Mouse (Mus musculus) G1E (cell line): Measurements from ENCODE around the gene Ipcef1.

Source experiments
- CTCF ChIP-seq: IDR thresholded peaks from 2 replicates; pipeline ENCODE4 v1.5.1; 2012; ENCODE audit warnings: low read depth, low read length, inconsistent platforms, mixed read lengths
- GATA1 ChIP-seq: IDR thresholded peaks from 2 replicates; pipeline ENCODE4 v1.6.1; 2012; ENCODE audit warnings: borderline replicate concordance, low read length, inconsistent platforms, mixed read lengths
- POLR2AphosphoS5 ChIP-seq: IDR thresholded peaks from 2 replicates; pipeline ENCODE4 v1.6.1; 2012; ENCODE audit warnings: low read depth, low read length, inconsistent platforms; ENCODE audit not compliant: insufficient replicate concordance

GRCm38 (mm10) chr10:7052315-7053017 is at the start of gene Ipcef1:
- TF ChIP-seq CTCF = no peak
- no peak for TF ChIP-seq GATA1
- TF ChIP-seq POLR2AphosphoS5 = no peak
